Mouse (Mus musculus) common myeloid progenitor, adult 5-6 weeks (primary cell): ENCODE measurements around the gene Kpna4. TPM values are rescaled to one million over a fixed set of nuclear protein-coding genes. Genes with fewer than 3 reads are reported as not detected.
A peak's percentile ranks its signal among the peaks of the same experiment; 100 is the strongest.

Source experiments
- ATAC-seq: replicated peaks from 2 replicates; pipeline ENCODE4 v1.8.0; 2016; ENCODE audit warnings: low read depth, mild to moderate bottlenecking, moderate TSS enrichment, inconsistent platforms; ENCODE audit not compliant: poor library complexity, severe bottlenecking
- total RNA-seq: library from RNA; stranded (forward); fragments of 200-1000, 187-1606 nt; gene quantifications from 2 replicates; pipeline ENCODE4 v1.2.3, GENCODE M21; 2017

Kpna4 gene
- total RNA-seq = 52.9 and 65.0 TPM in 2 replicates

GRCm38 (mm10) chr3:69126509-69127345 lies at the start of gene Kpna4:
Gene Kpna4, minus strand, starts transcription at chr3:69127113.
- peak; percentile 96 for ATAC-seq

- ATAC-seq = no peak
Measured at GRCm38 (mm10) chr3:69175229-69175628, 48.3 kb upstream of the Kpna4 start.

GRCm38 (mm10) chr3:69171123-69171522 lies 44.2 kb upstream of the Kpna4 start:
- ATAC-seq = peak; percentile 83

GRCm38 (mm10) chr3:69169796-69170195 lies 42.9 kb upstream of the Kpna4 start:
- ATAC-seq = no peak

GRCm38 (mm10) chr3:69168724-69169123 lies 41.8 kb upstream of the Kpna4 start:
- no peak for ATAC-seq

GRCm38 (mm10) chr3:69163057-69163456 lies 36.1 kb upstream of the Kpna4 start:
- ATAC-seq = peak; percentile 71

- no peak for ATAC-seq
Measured at GRCm38 (mm10) chr3:69160429-69160828, 33.5 kb upstream of the Kpna4 start.

GRCm38 (mm10) chr3:69159501-69159900 lies 32.6 kb upstream of the Kpna4 start:
- no peak for ATAC-seq

- no peak for ATAC-seq
Measured at GRCm38 (mm10) chr3:69157886-69158285, 31.0 kb upstream of the Kpna4 start.

- ATAC-seq = peak; percentile 92
Measured at GRCm38 (mm10) chr3:69156484-69156883, 29.6 kb upstream of the Kpna4 start.

- peak; percentile 34 for ATAC-seq
Measured at GRCm38 (mm10) chr3:69154691-69155090, 27.8 kb upstream of the Kpna4 start.

- no peak for ATAC-seq
Measured at GRCm38 (mm10) chr3:69150921-69151320, 24.0 kb upstream of the Kpna4 start.

GRCm38 (mm10) chr3:69142372-69142994 lies 15.6 kb upstream of the Kpna4 start:
- 0 out of 2 replicates have a peak, but pooled peaks have one; percentile 45 for ATAC-seq

GRCm38 (mm10) chr3:69140851-69141250 lies 13.9 kb upstream of the Kpna4 start:
- no peak for ATAC-seq

- no peak for ATAC-seq
Measured at GRCm38 (mm10) chr3:69136059-69136458, 9.1 kb upstream of the Kpna4 start.

GRCm38 (mm10) chr3:69130973-69131372 lies 4.1 kb upstream of the Kpna4 start:
- ATAC-seq = no peak

- no peak for ATAC-seq
Measured at GRCm38 (mm10) chr3:69127693-69128092, 780 bp upstream of the Kpna4 start.

- ATAC-seq = no peak
Measured at GRCm38 (mm10) chr3:69127346-69127678, 399 bp upstream of the Kpna4 start.

- peak; percentile 60 for ATAC-seq
Measured at GRCm38 (mm10) chr3:69125891-69126508, 913 bp downstream of the Kpna4 start.

- no peak for ATAC-seq
Measured at GRCm38 (mm10) chr3:69125461-69125860, 1.5 kb downstream of the Kpna4 start.

- ATAC-seq = peak; percentile 31
Measured at GRCm38 (mm10) chr3:69118827-69119226, 8.1 kb downstream of the Kpna4 start.
